9 mouse cellular contexts compared by ENCODE assay signal in genomic region chr13:112754871-112755270, GRCm38 (mm10). TPM values are rescaled to one million over a fixed set of nuclear protein-coding genes. Genes with fewer than 3 reads are reported as not detected.
A peak's percentile ranks its signal among the peaks of the same experiment; 100 is the strongest.
DNase-seq lines count a peak whose midpoint lies in the region; ATAC-seq and TF ChIP-seq lines count a peak whose summit lies in the region.
"Had no signal": no experiment of that assay in that cellular context is flagged by ENCODE, and none has a peak within 500 bp of the region (broad histone marks: within the 10 kb centered on the region; RNA-seq: fewer than 3 reads in every experiment).

No protein-coding gene starts in this region.

- TF ChIP-seq EP300 in lung, postnatal 0 days (IDR thresholded peaks at IDR 0.05): no peak
- TF ChIP-seq EP300 in heart, postnatal 0 days (IDR thresholded peaks at IDR 0.05; ENCODE audit: low read depth): no peak

- 54% methylated on average over 4 of the region's 4 CpGs for WGBS in lung, postnatal 0 days
- WGBS in heart, postnatal 0 days: 42% methylated on average over 4 of the region's 4 CpGs
- 43% methylated on average over 4 of the region's 4 CpGs for WGBS in stomach, embryonic 16.5 days
- WGBS in forebrain, embryonic 11.5 days: 64% methylated on average over 4 of the region's 4 CpGs

- peaks cover 10% of the 10 kb centered on the region; the same call in 1 of the 2 replicates for H3K4me1 ChIP-seq in lung, postnatal 0 days (ENCODE audit: insufficient read depth, low read depth, low read length)
- peaks cover 22% of the 10 kb centered on the region for H3K4me1 ChIP-seq in heart, postnatal 0 days (ENCODE audit: control insufficient read depth, insufficient read depth)
- peaks cover 56% of the 10 kb centered on the region for H3K4me1 ChIP-seq in stomach, embryonic 16.5 days (ENCODE audit: control insufficient read depth, insufficient read depth, low read length)
- H3K4me1 ChIP-seq in forebrain, embryonic 11.5 days (replicated peaks; ENCODE audit: control insufficient read depth, insufficient read depth, low read length): peaks cover 6% of the 10 kb centered on the region; the same call in 1 of the 2 replicates

- intact Hi-C loops in gastrocnemius, adult 2 months (cut with DNase I): no loop called here

- no peaks in the 10 kb centered on the region for H3K27me3 ChIP-seq in lung, postnatal 0 days (replicated peaks; ENCODE audit: insufficient read depth, low read length)
- no peaks in the 10 kb centered on the region for H3K27me3 ChIP-seq in heart, postnatal 0 days (ENCODE audit: control insufficient read depth, insufficient read depth, low read length)
- no peaks in the 10 kb centered on the region for H3K27me3 ChIP-seq in stomach, embryonic 16.5 days (ENCODE audit: control insufficient read depth, insufficient read depth, low read length)
- H3K27me3 ChIP-seq in forebrain, embryonic 11.5 days (ENCODE audit: control insufficient read depth, insufficient read depth, low read length): no peaks in the 10 kb centered on the region

- TF ChIP-seq CTCF in gastrocnemius, adult 2 months (IDR thresholded peaks at IDR 0.05): no peak
- TF ChIP-seq CTCF in lung, postnatal 0 days (IDR thresholded peaks at IDR 0.05): no peak
- no peak for TF ChIP-seq CTCF in heart, postnatal 0 days (IDR thresholded peaks at IDR 0.05; ENCODE audit: low read depth)

- no peaks in the 10 kb centered on the region for H3K36me3 ChIP-seq in lung, postnatal 0 days (ENCODE audit: insufficient read depth, low read length)
- no peaks in the 10 kb centered on the region for H3K36me3 ChIP-seq in heart, postnatal 0 days (replicated peaks; ENCODE audit: control insufficient read depth, insufficient read depth, low read length)
- no peaks in the 10 kb centered on the region for H3K36me3 ChIP-seq in stomach, embryonic 16.5 days (ENCODE audit: control insufficient read depth, insufficient read depth, low read length)
- H3K36me3 ChIP-seq in forebrain, embryonic 11.5 days (ENCODE audit: control insufficient read depth, insufficient read depth, low read length): no peaks in the 10 kb centered on the region

- no peaks in the 10 kb centered on the region for H3K9me3 ChIP-seq in lung, postnatal 0 days (ENCODE audit: low read length)
- H3K9me3 ChIP-seq in heart, postnatal 0 days (replicated peaks; ENCODE audit: control insufficient read depth, low read length): no peaks in the 10 kb centered on the region
- no peaks in the 10 kb centered on the region for H3K9me3 ChIP-seq in stomach, embryonic 16.5 days (replicated peaks; ENCODE audit: control insufficient read depth, low read length)
- H3K9me3 ChIP-seq in forebrain, embryonic 11.5 days (ENCODE audit: control insufficient read depth, low read length): no peaks in the 10 kb centered on the region

- H3K4me3 ChIP-seq in gastrocnemius, adult 2 months: no peak overlapping the region; the same call in 1 of the 2 replicates
- H3K4me3 ChIP-seq in lung, postnatal 0 days (ENCODE audit: low read depth, low read length): no peak overlapping the region
- no peak overlapping the region for H3K4me3 ChIP-seq in heart, postnatal 0 days (ENCODE audit: low read depth, low read length)
- H3K4me3 ChIP-seq in stomach, embryonic 16.5 days (replicated peaks; ENCODE audit: low read length): no peak overlapping the region
- no peak overlapping the region for H3K4me3 ChIP-seq in forebrain, embryonic 11.5 days (ENCODE audit: low read depth, low read length)

- H3K9ac ChIP-seq in lung, postnatal 0 days (replicated peaks; ENCODE audit: low read depth): no peak overlapping the region
- no peak overlapping the region for H3K9ac ChIP-seq in heart, postnatal 0 days (replicated peaks; ENCODE audit: low read depth, low read length)
- H3K9ac ChIP-seq in stomach, embryonic 16.5 days (ENCODE audit: low read length): no peak overlapping the region
- H3K9ac ChIP-seq in forebrain, embryonic 11.5 days (ENCODE audit: low read length): no peak overlapping the region

- no peak overlapping the region for H3K4me2 ChIP-seq in lung, postnatal 0 days (replicated peaks; ENCODE audit: low read depth, low read length)
- H3K4me2 ChIP-seq in heart, postnatal 0 days (ENCODE audit: low read depth, low read length): no peak overlapping the region
- no peak overlapping the region for H3K4me2 ChIP-seq in stomach, embryonic 16.5 days (ENCODE audit: low read depth, low read length)
- H3K4me2 ChIP-seq in forebrain, embryonic 11.5 days (ENCODE audit: low read depth, low read length, severe bottlenecking): no peak overlapping the region

- peak overlapping the region; percentile 85 for H3K27ac ChIP-seq in gastrocnemius, adult 2 months
- 0 out of 2 replicates have a peak overlapping the region, but pooled peaks have one; percentile 26 for H3K27ac ChIP-seq in lung, postnatal 0 days (ENCODE audit: low read length)
- peak overlapping the region; percentile 86 for H3K27ac ChIP-seq in heart, postnatal 0 days (ENCODE audit: low read depth)
- peak overlapping the region; percentile 88 for H3K27ac ChIP-seq in stomach, embryonic 16.5 days (ENCODE audit: low read length)
- H3K27ac ChIP-seq in forebrain, embryonic 11.5 days (ENCODE audit: low read depth, low read length): no peak overlapping the region

- DNase-seq in gastrocnemius, adult 2 months: peak; percentile 65
- no peak for DNase-seq in gastrocnemius, postnatal 10 days
- no peak for DNase-seq in lung, postnatal 0 days (ENCODE audit: low spot score)
- no peak for DNase-seq in lung, postnatal 10 days
- DNase-seq in heart, postnatal 0 days (ENCODE audit: low spot score): no peak
- DNase-seq in cerebellum, adult 11-12 months: no peak
- no peak for DNase-seq in forebrain, embryonic 11.5 days (ENCODE audit: low spot score)
- DNase-seq: left cerebral cortex, postnatal 4 days had no signal

- ATAC-seq in lung, postnatal 0 days: no peak
- ATAC-seq in heart, postnatal 0 days (ENCODE audit: insufficient read depth, low read depth): no peak
- no peak for ATAC-seq in stomach, embryonic 16.5 days (ENCODE audit: insufficient read depth, low FRiP score)
- no peak for ATAC-seq in forebrain, embryonic 11.5 days (replicated peaks; ENCODE audit: low FRiP score)

RNA-seq across cellular contexts. Expression of gene Plpp1, which starts 45.7 kb away (rescaled TPM):
- total RNA-seq in gastrocnemius, adult 2 months (2021): 10 to 100 TPM; 35.6 to 49.4 TPM
- total RNA-seq in gastrocnemius, postnatal 10 days (2021): 10 to 100 TPM; 78.3 to 89.9 TPM
- polyA plus RNA-seq in lung, postnatal 0 days (2015; fragmentation: Nextera tagmentation; extraction: Ambion mirVana): 247 and 292 TPM in 2 replicates
- 88.7 and 129 TPM in 2 replicates for total RNA-seq in heart, postnatal 0 days (2014; rRNA removed; ENCODE audit: low replicate concordance)
- polyA plus RNA-seq in heart, postnatal 0 days (2015; fragmentation: Nextera tagmentation; extraction: Ambion mirVana): 89.4 and 101 TPM in 2 replicates
- 117 and 120 TPM in 2 replicates for polyA plus RNA-seq in stomach, embryonic 16.5 days (2015; fragmentation: Nextera tagmentation; extraction: Ambion mirVana)
- polyA plus RNA-seq in forebrain, embryonic 11.5 days (2014; fragmentation: Nextera tagmentation; extraction: Ambion mirVana): 16.1 and 16.2 TPM in 2 replicates
